Mouse (Mus musculus) brain, embryonic 14.5 days (tissue): ENCODE data around the gene Sorbs1.

Experiments used
- CTCF ChIP-seq: fragments of 200-500 bp; IDR thresholded peaks from 2 replicates; pipeline ENCODE4 v1.5.1; 2012; ENCODE audit warnings: inconsistent platforms, mild to moderate bottlenecking, moderate library complexity, borderline replicate concordance; ENCODE audit not compliant: insufficient read depth, insufficient read length; ENCODE audit errors: extremely low read depth
- POLR2A ChIP-seq: fragments of 200-500 bp; IDR thresholded peaks from 2 replicates; pipeline ENCODE4 v1.6.1; 2012; ENCODE audit warnings: mild to moderate bottlenecking, inconsistent platforms, borderline replicate concordance; ENCODE audit not compliant: poor library complexity, insufficient read depth, insufficient read length, severe bottlenecking; ENCODE audit errors: extremely low read depth

DNA sequence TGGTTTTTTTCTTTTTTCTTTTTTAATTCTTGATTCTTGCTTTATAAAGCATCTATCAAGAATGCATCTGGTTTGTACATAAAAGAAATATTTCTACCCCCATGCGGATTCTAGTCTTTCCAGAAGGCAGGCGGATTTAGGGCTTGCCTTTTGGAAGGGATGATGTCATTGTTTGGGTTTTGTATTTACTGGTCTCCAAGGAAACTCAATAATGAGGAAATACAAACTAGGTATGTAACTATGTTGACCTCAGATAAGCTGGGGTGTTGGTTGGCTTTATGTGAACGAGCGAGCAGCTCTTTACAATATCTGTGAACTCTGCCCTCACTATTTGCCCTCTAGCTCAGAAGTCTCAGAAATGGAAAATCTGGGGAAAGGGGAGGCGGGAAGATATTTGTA lies 266.3 kb downstream of the Sorbs1 start:
- TF ChIP-seq POLR2A (no peak), CTCF (no peak)
